ENCODE assay signal across 9 mouse cellular contexts in the genomic region with DNA sequence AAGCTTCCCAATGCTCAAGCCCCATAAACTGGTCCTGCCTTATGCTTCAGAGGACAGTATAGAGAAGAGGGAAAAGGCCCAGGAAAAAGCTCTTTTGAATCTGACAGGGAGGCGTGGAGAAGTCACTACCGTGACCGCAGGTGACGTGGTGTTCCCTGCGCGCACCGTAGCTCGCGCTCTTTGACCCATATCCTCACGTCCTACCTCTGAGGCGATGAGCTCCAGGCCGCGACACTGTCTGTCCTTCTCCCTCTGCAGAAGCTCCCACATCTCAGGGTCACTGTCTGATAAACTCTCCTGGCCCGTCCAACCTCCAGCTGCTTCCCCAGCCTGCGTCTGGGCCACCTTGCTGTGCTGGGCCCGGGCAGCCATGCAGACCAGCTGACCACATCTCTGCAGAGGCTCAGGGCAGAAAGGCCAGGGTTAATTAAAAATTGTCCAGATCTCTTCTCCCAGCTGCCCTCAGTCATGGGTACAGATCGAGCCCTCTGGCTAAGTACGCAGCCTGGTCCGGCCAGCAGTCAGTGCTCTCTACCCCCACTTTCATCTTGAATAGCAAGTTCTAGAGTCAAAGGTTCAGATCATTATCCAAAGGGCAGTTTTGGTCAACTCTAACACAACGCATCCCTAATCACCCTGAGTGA. TPM values are rescaled to one million over a fixed set of nuclear protein-coding genes. Genes with fewer than 3 reads are reported as not detected.
DNase-seq lines count a peak whose midpoint lies in the region; ATAC-seq and TF ChIP-seq lines count a peak whose summit lies in the region.
"Had no signal": no experiment of that assay in that cellular context is flagged by ENCODE, and none has a peak within 500 bp of the region (broad histone marks: within the 10 kb centered on the region; RNA-seq: fewer than 3 reads in every experiment).

No protein-coding gene starts in this region.

- TF ChIP-seq CTCF in liver, adult 2 months (IDR thresholded peaks at IDR 0.05; ENCODE audit: low read depth, low read length), result no peak
- no peak for TF ChIP-seq CTCF in embryonic fibroblast, embryonic 13.5 days (IDR thresholded peaks at IDR 0.05; ENCODE audit: borderline replicate concordance, insufficient read depth, low read length)
- TF ChIP-seq CTCF in kidney, postnatal 0 days (IDR thresholded peaks at IDR 0.05; ENCODE audit: low read depth), result no peak

- H3K27me3 ChIP-seq in liver, adult 2 months (ENCODE audit: control insufficient read depth, insufficient read depth, low read length), result no peaks in the 10 kb centered on the region; the same call in 1 of the 2 replicates
- peaks cover 22% of the 10 kb centered on the region for H3K27me3 ChIP-seq in kidney, postnatal 0 days (ENCODE audit: insufficient read depth, low read length)
- peaks cover 45% of the 10 kb centered on the region for H3K27me3 ChIP-seq in neural tube, embryonic 13.5 days

- peaks cover 6% of the 10 kb centered on the region; the same call in 1 of the 2 replicates for H3K79me2 ChIP-seq in liver, adult 2 months (ENCODE audit: control insufficient read depth, insufficient read depth, low read length)

- 32% methylated on average over 20 of the region's 20 CpGs for WGBS in liver, adult 2 months
- WGBS in kidney, postnatal 0 days, result 57% methylated on average over 20 of the region's 20 CpGs
- 87% methylated on average over 20 of the region's 20 CpGs for WGBS in neural tube, embryonic 13.5 days

- H3K4me1 ChIP-seq in liver, adult 2 months (ENCODE audit: control insufficient read depth, insufficient read depth, low read length), result peaks cover 19% of the 10 kb centered on the region
- no peaks in the 10 kb centered on the region; the same call in 1 of the 2 replicates for H3K4me1 ChIP-seq in embryonic fibroblast, embryonic 13.5 days (ENCODE audit: control insufficient read depth, insufficient read depth, low read length)
- peaks cover 26% of the 10 kb centered on the region for H3K4me1 ChIP-seq in kidney, postnatal 0 days (replicated peaks; ENCODE audit: insufficient read depth, low read length)
- H3K4me1 ChIP-seq in neural tube, embryonic 13.5 days (replicated peaks), result peaks cover 61% of the 10 kb centered on the region

- H3K9me3 ChIP-seq in kidney, postnatal 0 days (replicated peaks; ENCODE audit: low read length), result no peaks in the 10 kb centered on the region
- no peaks in the 10 kb centered on the region for H3K9me3 ChIP-seq in neural tube, embryonic 13.5 days

- H3K4me3 ChIP-seq in liver, adult 2 months (ENCODE audit: insufficient read depth, low read depth, low read length), result peak overlapping the region; percentile 57
- peak overlapping the region; percentile 89 for H3K4me3 ChIP-seq in embryonic fibroblast, embryonic 13.5 days (ENCODE audit: insufficient read depth, low read length)
- H3K4me3 ChIP-seq in kidney, postnatal 0 days (replicated peaks; ENCODE audit: low read depth, low read length), result no peak overlapping the region
- no peak overlapping the region for H3K4me3 ChIP-seq in neural tube, embryonic 13.5 days

- ATAC-seq in kidney, postnatal 0 days (replicated peaks; ENCODE audit: low FRiP score, low read depth), result peak; percentile 41
- no peak for ATAC-seq in neural tube, embryonic 13.5 days (ENCODE audit: low read depth)

- peaks cover 11% of the 10 kb centered on the region; the same call in 1 of the 2 replicates for H3K36me3 ChIP-seq in liver, adult 2 months (ENCODE audit: control insufficient read depth, insufficient read depth, low read length)
- peaks cover 18% of the 10 kb centered on the region; the same call in 1 of the 2 replicates for H3K36me3 ChIP-seq in kidney, postnatal 0 days (ENCODE audit: insufficient read depth, low read length)
- peaks cover 22% of the 10 kb centered on the region for H3K36me3 ChIP-seq in neural tube, embryonic 13.5 days

- H3K27ac ChIP-seq in liver, adult 2 months (replicated peaks; ENCODE audit: insufficient read depth, low read depth, low read length), result peak overlapping the region; percentile 78
- H3K27ac ChIP-seq in embryonic fibroblast, embryonic 13.5 days (ENCODE audit: insufficient read depth, low read length), result no peak overlapping the region
- H3K27ac ChIP-seq in kidney, postnatal 0 days, result 0 out of 2 replicates have a peak overlapping the region, but pooled peaks have one; percentile 31
- H3K27ac ChIP-seq in neural tube, embryonic 13.5 days (replicated peaks), result no peak overlapping the region

- peak; percentile 97 for DNase-seq in liver, adult 2 months (ENCODE audit: extremely low read depth, low read depth, low spot score)
- no peak for DNase-seq in liver
- DNase-seq in kidney, postnatal 0 days (ENCODE audit: low spot score), result no peak
- no peak for DNase-seq in layer of hippocampus, postnatal 10 days (ENCODE audit: low spot score in 2 of 2)
- no peak for DNase-seq in spleen, postnatal 10 days (ENCODE audit: low spot score in 2 of 2)
- no peak for DNase-seq in left cerebral cortex, adult 11 months (ENCODE audit: low spot score)

- H3K9ac ChIP-seq in liver, adult 2 months (ENCODE audit: low read depth, low read length), result peak overlapping the region; percentile 52
- H3K9ac ChIP-seq in kidney, postnatal 0 days (ENCODE audit: low read depth, low read length), result peak overlapping the region; percentile 48; the same call in 1 of the 2 replicates
- H3K9ac ChIP-seq in neural tube, embryonic 13.5 days, result peak overlapping the region; percentile 22; the same call in 1 of the 2 replicates

- peak overlapping the region; percentile 68 for H3K4me2 ChIP-seq in kidney, postnatal 0 days (ENCODE audit: low read length)
- peak overlapping the region; percentile 73 for H3K4me2 ChIP-seq in neural tube, embryonic 13.5 days

- no peak for TF ChIP-seq POLR2A in liver, adult 2 months (IDR thresholded peaks at IDR 0.05; ENCODE audit: extremely low read depth, insufficient read depth, low read length)
- TF ChIP-seq POLR2A in embryonic fibroblast, embryonic 13.5 days (IDR thresholded peaks at IDR 0.05; ENCODE audit: low read depth, low read length), result 0 out of 2 replicates have a peak, but pooled peaks have one; percentile 9

RNA-seq across cellular contexts. Expression of a gene that starts 1.4 kb away (rescaled TPM):
- 130 and 154 TPM in 2 replicates for total RNA-seq in liver, adult 2 months (2014; rRNA removed)
- polyA plus RNA-seq in liver, adult 2 months (2012; rRNA removed), result 309 and 324 TPM in 2 replicates
- 147 and 169 TPM in 2 replicates for polyA plus RNA-seq in embryonic fibroblast, embryonic 13.5 days (2011; ENCODE audit: insufficient read length, low read depth, missing spikeins)
- 71.1 and 76.0 TPM in 2 replicates for polyA plus RNA-seq in kidney, postnatal 0 days (2015; fragmentation: Nextera tagmentation; extraction: Ambion mirVana)
- 52.4 and 53.0 TPM in 2 replicates for polyA plus RNA-seq in neural tube, embryonic 13.5 days (2015; fragmentation: Nextera tagmentation; extraction: Ambion mirVana)
- total RNA-seq in layer of hippocampus, postnatal 10 days (2021), result 10 to 100 TPM; 36.2 to 36.3 TPM

RNA-seq across cellular contexts. Expression of a gene that starts 6.1 kb away (rescaled TPM):
- 0.09 and 0.40 TPM in 2 replicates for total RNA-seq in liver, adult 2 months (2014; rRNA removed)
- 4.0 and 4.4 TPM in 2 replicates for polyA plus RNA-seq in liver, adult 2 months (2012; rRNA removed)
- 1.4 and 3.4 TPM in 2 replicates for polyA plus RNA-seq in embryonic fibroblast, embryonic 13.5 days (2011; ENCODE audit: insufficient read length, low read depth, missing spikeins)
- 57.8 and 63.2 TPM in 2 replicates for polyA plus RNA-seq in kidney, postnatal 0 days (2015; fragmentation: Nextera tagmentation; extraction: Ambion mirVana)
- polyA plus RNA-seq in neural tube, embryonic 13.5 days (2015; fragmentation: Nextera tagmentation; extraction: Ambion mirVana), result 10.1 and 10.6 TPM in 2 replicates
- 1 to 10 TPM; 6.8 to 7.9 TPM for total RNA-seq in layer of hippocampus, postnatal 10 days (2021)
- total RNA-seq: monocyte, adult 5-6 weeks had no signal

RNA-seq across cellular contexts. Expression of a gene that starts 13.5 kb away (rescaled TPM):
- total RNA-seq in liver, adult 2 months (2014; rRNA removed), result not detected in 2 replicates
- 0.05 TPM in 1 of 2 replicates, not detected in the other for polyA plus RNA-seq in liver, adult 2 months (2012; rRNA removed)
- 1.1 and 1.8 TPM in 2 replicates for polyA plus RNA-seq in embryonic fibroblast, embryonic 13.5 days (2011; ENCODE audit: insufficient read length, low read depth, missing spikeins)
- polyA plus RNA-seq in kidney, postnatal 0 days (2015; fragmentation: Nextera tagmentation; extraction: Ambion mirVana), result 0.93 and 1.1 TPM in 2 replicates
- 128 and 133 TPM in 2 replicates for polyA plus RNA-seq in neural tube, embryonic 13.5 days (2015; fragmentation: Nextera tagmentation; extraction: Ambion mirVana)
- 1 to 10 TPM; 5.2 to 6.5 TPM for total RNA-seq in layer of hippocampus, postnatal 10 days (2021)
- total RNA-seq: monocyte, adult 5-6 weeks had no signal

RNA-seq across cellular contexts. Expression of a gene that starts 19.4 kb away (rescaled TPM):
- 0.20 and 0.37 TPM in 2 replicates for total RNA-seq in liver, adult 2 months (2014; rRNA removed)
- 0.42 and 0.49 TPM in 2 replicates for polyA plus RNA-seq in liver, adult 2 months (2012; rRNA removed)
- polyA plus RNA-seq in embryonic fibroblast, embryonic 13.5 days (2011; ENCODE audit: insufficient read length, low read depth, missing spikeins), result 3.9 TPM in 2 replicates
- 0.16 and 0.31 TPM in 2 replicates for polyA plus RNA-seq in kidney, postnatal 0 days (2015; fragmentation: Nextera tagmentation; extraction: Ambion mirVana)
- 2.4 and 3.2 TPM in 2 replicates for polyA plus RNA-seq in neural tube, embryonic 13.5 days (2015; fragmentation: Nextera tagmentation; extraction: Ambion mirVana)
- 1 to 10 TPM; 3.5 to 5.3 TPM for total RNA-seq in layer of hippocampus, postnatal 10 days (2021)

Comparison
In these comparisons a context has a peak if more than half of its experiments do, and no peak if none do; other contexts are left out.
1. H3K27ac ChIP-seq: peak in liver, adult 2 months (single experiment) and kidney, postnatal 0 days (single experiment); none in embryonic fibroblast, embryonic 13.5 days (single experiment) and neural tube, embryonic 13.5 days (single experiment).
2. H3K4me3 ChIP-seq: peak in liver, adult 2 months (single experiment) and embryonic fibroblast, embryonic 13.5 days (single experiment); none in kidney, postnatal 0 days (single experiment) and neural tube, embryonic 13.5 days (single experiment).
3. RNA of a gene that starts 13.5 kb away (polyA plus RNA-seq): 128 to 133 TPM in neural tube, embryonic 13.5 days; 1.1 to 1.8 TPM in embryonic fibroblast, embryonic 13.5 days, 0.93 to 1.1 TPM in kidney, postnatal 0 days and 0.05 TPM in liver, adult 2 months; every median in the first group is over 10 times any median in the second.
4. Peak in every context shown above with its lines, with median percentiles within 50 percentile points of each other: H3K9ac ChIP-seq.